Mouse (Mus musculus) c-Kit-positive CD71-negative TER-119-negative erythroid progenitor cells, embryonic 14.5 days (primary cell): ENCODE results near the gene Elmo1.

Source experiments
- DNase-seq: peaks from one replicate; pipeline ENCODE4 v3.0.0-alpha.2; 2013; ENCODE audit warnings: low read depth

The Elmo1 gene

GRCm38 (mm10) chr13:20472891-20473539, 382.6 kb downstream of the Elmo1 start:
- no peak for DNase-seq

GRCm38 (mm10) chr13:20473641-20474078, 383.3 kb downstream of the Elmo1 start:
- no peak for DNase-seq

- DNase-seq = no peak
These were observed 384.2 kb downstream of the Elmo1 start for GRCm38 (mm10) chr13:20474600-20474999.

GRCm38 (mm10) chr13:20481805-20482204, 391.4 kb downstream of the Elmo1 start:
- no peak for DNase-seq

- DNase-seq = peak; percentile 28
These were observed 398.7 kb downstream of the Elmo1 start for GRCm38 (mm10) chr13:20489110-20489509.

GRCm38 (mm10) chr13:20489698-20490417, 399.5 kb downstream of the Elmo1 start:
- peak; percentile 33 for DNase-seq

- no peak for DNase-seq
These were observed 400.6 kb downstream of the Elmo1 start for GRCm38 (mm10) chr13:20490860-20491594.

- no peak for DNase-seq
These were observed 401.3 kb downstream of the Elmo1 start for GRCm38 (mm10) chr13:20491666-20492065.

- no peak for DNase-seq
These were observed 403.8 kb downstream of the Elmo1 start for GRCm38 (mm10) chr13:20494047-20494739.

GRCm38 (mm10) chr13:20501923-20502322, 411.5 kb downstream of the Elmo1 start:
- no peak for DNase-seq

- DNase-seq = no peak
These were observed 413.0 kb downstream of the Elmo1 start for GRCm38 (mm10) chr13:20503371-20503770.

GRCm38 (mm10) chr13:20507381-20508129, 417.2 kb downstream of the Elmo1 start:
- no peak for DNase-seq

- no peak for DNase-seq
These were observed 420.6 kb downstream of the Elmo1 start for GRCm38 (mm10) chr13:20511026-20511425.

GRCm38 (mm10) chr13:20512317-20513240, 422.2 kb downstream of the Elmo1 start:
- DNase-seq = no peak

- no peak for DNase-seq
These were observed 424.3 kb downstream of the Elmo1 start for GRCm38 (mm10) chr13:20514721-20515120.

- no peak for DNase-seq
These were observed 425.7 kb downstream of the Elmo1 start for GRCm38 (mm10) chr13:20516096-20516495.

GRCm38 (mm10) chr13:20517702-20518101, 427.3 kb downstream of the Elmo1 start:
- no peak for DNase-seq

GRCm38 (mm10) chr13:20521492-20521891, 431.1 kb downstream of the Elmo1 start:
- no peak for DNase-seq

GRCm38 (mm10) chr13:20523671-20524070, 433.3 kb downstream of the Elmo1 start:
- no peak for DNase-seq

- DNase-seq = no peak
These were observed 435.4 kb downstream of the Elmo1 start for GRCm38 (mm10) chr13:20525844-20526243.
